Mouse (Mus musculus) lung, adult 18-20 months (tissue): ENCODE measurements at regions not wholly inside any gene's neighbourhood (a gene's known extent, or its start where the extent isn't known, plus 50 kb on each side); places are given as distances from the start of the nearest gene placed in this dataset.

Experiments
- DNase-seq, 2 experiments: peaks; one replicate each; pipeline ENCODE4 v3.0.0; 2022; ENCODE audit warnings: mixed read lengths in 2 of 2

DNA sequence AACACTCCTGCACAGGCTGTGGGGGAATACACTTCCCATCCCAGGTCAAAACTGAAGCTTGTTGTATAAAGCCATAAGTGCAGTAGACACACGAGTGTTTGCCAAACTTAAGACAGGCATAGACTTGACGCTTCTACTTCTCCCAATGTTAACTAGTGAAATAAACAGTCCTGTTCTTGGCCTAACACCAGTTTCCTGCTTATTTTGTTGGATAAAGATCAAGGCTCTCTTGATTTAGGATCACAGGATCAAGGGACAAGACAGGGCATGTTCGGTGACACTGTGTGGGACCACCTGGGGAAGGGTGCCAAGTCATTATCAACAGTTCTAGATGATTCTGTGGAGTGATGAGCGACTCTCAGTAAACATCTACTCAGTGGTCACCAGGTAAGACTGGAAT is 114.3 kb upstream of the Serp2 start:
- DNase-seq: peak in 1 of 2 experiments; percentile 45

GRCm38 (mm10) chr14:76665754-76666371 is 109.2 kb upstream of the Serp2 start:
- no peak for DNase-seq

- peak in 1 of 2 experiments; percentile 26 for DNase-seq
These were observed 108.2 kb upstream of the Serp2 start for GRCm38 (mm10) chr14:76664586-76665508.

GRCm38 (mm10) chr14:76663816-76664215 is 107.1 kb upstream of the Serp2 start:
- no peak for DNase-seq

DNA sequence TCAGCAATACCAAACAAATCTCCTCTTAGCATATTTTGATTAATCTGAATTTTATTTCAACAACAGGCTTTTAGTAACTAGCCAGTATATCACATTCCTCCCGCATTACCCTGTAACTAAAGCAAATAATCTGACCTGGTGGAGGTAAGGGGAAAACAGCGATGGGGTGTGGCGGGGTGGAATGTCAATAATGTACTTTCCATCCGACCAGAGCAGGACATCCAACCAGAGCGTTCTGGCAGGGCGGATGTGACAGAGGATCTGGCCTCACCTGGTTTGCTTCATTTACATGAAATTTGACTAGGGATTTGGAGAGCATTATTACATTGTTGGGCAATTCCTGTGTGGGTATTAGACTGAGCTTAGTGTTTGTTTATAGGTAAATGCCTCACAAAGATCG is 106.2 kb upstream of the Serp2 start:
- peak; percentile 55 to 72 for DNase-seq

DNA sequence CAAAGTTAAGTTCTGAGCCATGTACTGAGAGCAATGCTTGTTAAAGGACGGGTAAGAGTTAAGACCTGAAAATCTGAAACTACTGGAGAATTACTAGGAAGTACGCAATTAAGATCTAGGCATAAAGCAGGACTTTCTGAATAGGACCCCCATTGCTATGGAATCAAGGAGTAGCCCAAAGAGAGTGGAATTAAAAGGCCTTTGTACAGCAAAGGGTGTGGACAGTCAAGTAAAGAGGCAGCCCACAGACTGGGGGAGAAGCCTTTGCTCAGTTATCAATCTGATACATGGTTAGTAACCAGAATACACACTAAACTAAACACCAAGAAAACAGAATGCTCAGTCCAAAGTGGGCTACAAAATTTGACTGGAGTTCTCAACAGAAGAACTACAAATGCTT is 104.2 kb upstream of the Serp2 start:
- no peak for DNase-seq

- no peak for DNase-seq
These were observed 102.3 kb upstream of the Serp2 start for GRCm38 (mm10) chr14:76658952-76659502.

GRCm38 (mm10) chr14:76657784-76658610 is 101.3 kb upstream of the Serp2 start:
- peak; percentile 63 to 75 for DNase-seq

DNA sequence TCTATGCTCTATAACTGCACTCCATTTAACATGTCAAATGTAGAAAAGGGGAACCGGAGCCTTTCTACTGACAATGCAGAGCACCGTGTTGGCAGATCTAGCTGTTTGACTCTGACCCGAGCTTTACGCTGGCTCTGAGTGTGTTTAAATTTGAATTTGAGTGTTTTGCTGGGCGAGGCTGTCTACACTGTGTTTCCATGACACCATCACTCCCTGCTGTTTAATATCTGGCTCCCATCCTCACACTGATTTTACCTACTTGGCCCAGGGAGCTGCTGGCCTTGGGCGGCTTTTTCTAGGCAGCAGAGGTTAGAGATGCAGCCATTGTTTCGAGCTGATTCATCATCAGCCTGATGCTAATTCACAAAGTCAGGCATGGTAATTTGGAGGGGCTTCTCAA is 100.7 kb upstream of the Serp2 start:
- DNase-seq: peak; percentile 21 to 42

DNA sequence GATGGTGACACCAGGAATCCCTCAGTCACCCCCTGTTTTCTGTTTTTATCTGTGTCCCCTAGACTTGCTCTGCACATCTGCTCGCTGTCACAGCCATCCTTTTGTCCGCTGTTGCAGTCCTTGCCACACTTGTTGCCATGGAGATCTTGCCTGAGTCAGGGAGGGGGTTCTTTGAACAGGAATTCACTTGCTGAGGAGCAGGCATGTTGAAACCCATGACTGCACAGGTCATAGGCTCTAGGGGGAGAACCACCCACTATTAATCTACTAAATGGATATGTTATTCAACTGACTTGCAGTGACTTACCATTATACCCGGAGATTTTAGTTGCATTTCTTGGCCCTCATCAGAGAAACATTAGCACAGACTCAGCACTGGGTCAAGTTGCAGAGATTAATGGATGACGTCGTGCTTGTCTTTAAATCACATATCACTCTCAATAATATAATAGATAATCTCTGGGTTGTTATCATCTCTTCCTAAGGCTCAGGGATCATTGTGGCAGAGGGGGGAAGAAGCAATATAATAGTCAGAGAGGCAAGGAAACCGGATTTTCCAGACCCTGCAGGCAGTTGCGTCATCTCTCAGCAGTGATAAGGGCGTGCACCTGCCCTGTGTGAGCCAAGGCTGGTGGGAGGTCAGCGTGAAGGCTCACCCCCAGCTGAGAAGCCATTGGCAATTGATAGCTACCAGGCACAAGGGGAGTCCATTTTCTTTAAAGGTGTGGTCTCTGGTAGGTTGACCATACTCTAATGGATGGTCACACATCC is 95.9 kb upstream of the Serp2 start:
- peak; percentile 55 to 69 for DNase-seq

GRCm38 (mm10) chr14:76651096-76651495 is 94.4 kb upstream of the Serp2 start:
- DNase-seq: no peak

- no peak for DNase-seq
These were observed 93.2 kb upstream of the Serp2 start for GRCm38 (mm10) chr14:76649927-76650326.

- no peak for DNase-seq
These were observed 88.0 kb upstream of the Serp2 start for GRCm38 (mm10) chr14:76644716-76645115.

- DNase-seq: no peak
These were observed 85.3 kb upstream of the Serp2 start for GRCm38 (mm10) chr14:76641752-76642529.

DNA sequence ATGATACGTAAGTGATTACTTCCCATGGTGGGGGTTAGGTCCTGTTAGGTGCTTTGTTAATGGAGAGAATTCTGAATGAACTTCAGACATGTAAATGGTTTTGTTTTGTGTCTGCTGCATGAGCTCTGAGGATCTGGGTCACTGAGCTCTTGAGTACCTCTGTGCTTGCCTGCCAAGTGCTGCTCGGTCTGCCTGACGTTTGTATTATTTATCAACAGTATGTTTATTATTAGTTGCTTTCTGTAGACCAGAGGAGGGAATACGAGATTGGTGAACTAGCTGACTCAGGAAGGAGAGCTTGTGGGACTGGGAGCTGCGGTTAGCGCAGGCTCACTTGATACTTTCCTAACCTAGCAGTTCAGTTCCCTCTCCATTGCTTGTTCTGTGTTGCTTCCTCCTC is 76.5 kb upstream of the Serp2 start:
- DNase-seq: no peak

DNA sequence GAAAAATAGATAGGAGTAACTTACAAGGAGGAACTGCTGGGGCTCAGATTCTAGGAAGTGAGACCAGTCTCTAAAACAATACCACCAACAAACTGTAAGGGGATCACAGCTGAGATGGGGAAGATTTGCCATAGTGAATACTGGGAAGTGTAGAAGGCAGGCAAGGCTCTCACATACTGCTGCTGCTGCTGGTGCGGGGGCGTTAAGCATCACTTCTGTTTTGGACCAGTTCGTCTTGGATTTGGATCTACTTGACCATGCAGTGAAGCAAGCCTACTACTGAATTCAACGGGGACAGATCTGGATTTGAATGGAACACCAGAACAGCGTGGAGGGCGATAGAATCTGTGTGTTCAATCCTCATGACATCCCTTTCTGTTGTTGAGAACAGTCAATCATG is 76.1 kb upstream of the Serp2 start:
- no peak for DNase-seq

GRCm38 (mm10) chr14:76631740-76632139 is 75.1 kb upstream of the Serp2 start:
- DNase-seq: peak in 1 of 2 experiments; percentile 33

DNA sequence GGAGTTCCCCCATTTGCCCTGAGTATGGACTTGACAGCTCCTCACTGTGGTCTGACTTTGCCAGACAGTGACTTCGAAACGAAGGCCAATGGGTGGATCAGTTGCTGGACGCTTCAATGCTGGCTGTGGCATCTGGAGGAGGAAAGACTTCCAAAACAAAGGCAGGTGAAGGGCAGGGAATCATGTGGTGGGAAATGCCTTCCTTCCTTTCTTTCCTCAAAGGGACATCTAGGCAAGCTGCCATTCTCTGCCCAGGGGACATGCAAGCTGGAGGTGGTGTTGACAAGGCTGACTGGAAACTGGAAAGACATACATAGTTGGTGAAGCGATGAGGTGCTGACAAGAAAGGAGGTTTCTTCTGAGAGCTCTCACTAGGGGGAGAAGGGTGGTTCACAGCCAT is 74.5 kb upstream of the Serp2 start:
- no peak for DNase-seq

DNA sequence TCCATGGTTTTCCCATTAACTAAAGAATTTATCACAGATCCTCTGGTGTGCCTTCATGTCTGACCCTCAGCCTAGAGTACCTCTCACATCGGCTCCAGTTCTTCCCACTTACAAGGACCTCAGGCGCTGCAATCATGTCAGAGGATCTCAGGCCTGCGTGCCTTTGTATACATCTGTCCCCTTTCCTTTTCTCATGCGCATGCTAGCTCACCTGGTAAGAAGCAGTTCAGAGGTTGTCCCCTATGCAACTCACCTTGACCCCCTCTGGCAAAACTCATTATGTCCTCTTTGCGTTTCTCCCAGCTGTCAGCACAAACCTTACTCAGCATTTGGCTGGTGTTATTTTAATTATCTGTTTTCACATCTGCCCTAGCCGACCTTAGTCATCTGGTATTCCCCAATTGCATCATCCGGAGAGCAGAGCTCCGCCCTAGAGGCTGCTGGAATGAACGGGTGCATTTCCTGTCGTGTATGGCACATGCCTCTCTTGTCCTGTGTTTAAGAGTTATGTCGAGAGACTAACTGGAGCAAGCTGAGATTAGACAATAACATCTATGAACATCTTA is 73.3 kb upstream of the Serp2 start:
- DNase-seq: no peak

GRCm38 (mm10) chr14:76628182-76628892 is 71.6 kb upstream of the Serp2 start:
- DNase-seq: no peak
